Mouse (Mus musculus): ENCODE data around the gene Fcmr.

DNA sequence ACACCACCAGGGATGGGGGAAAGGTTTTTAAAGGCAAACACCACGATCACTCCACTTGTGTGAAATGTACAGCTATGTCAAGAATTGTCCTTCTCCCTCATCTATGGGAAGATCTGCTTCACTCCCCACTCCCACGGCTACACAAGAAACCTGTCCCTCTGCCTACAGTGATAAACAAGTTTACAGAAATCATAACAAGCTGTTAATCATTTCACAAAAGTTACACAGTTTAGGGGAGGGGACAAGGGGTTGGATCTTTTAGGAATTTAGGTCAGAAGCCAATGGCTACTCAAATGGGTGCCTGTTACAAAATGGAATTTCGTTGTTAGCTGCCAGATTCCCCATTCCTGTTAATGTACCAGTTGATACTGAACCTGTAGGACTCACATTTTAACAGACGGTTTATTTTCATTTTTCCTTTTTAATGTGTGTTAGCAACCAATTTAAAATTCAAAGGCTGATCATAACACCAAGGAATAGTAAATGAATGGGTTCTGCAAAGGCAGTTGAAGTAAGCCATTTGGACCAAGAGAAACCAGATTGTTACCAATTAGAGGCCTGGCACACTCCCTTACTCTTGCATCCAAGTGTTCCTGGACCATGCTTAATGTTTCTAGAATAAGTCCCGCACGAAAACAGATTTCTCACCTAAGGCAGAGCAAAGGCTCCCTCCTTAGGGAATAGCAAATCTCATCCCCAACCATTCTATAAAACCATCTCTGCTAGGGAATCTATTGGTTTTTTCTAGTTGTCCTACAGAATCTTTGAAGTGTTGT, 30.1 kb upstream of the Fcmr start:
- TF ChIP-seq GATA1 (IDR thresholded peaks at IDR 0.05; ENCODE audit: low read length): no peak
- TF ChIP-seq TAL1 (IDR thresholded peaks at IDR 0.05; ENCODE audit: low read length): no peak

Measured in erythroblast, embryonic 14.5 days (primary cell).